Mouse (Mus musculus) mammary gland, adult 2 months (tissue): Measurements from ENCODE around the gene Nxf2. TPM values are rescaled to one million over a fixed set of nuclear protein-coding genes. Genes with fewer than 3 reads are reported as not detected.

Source experiments
- polyA plus RNA-seq: library from polyadenylated mRNA; depleted of rRNA; stranded (reverse); fragments of >200 nt; gene quantifications from 2 replicates; pipeline ENCODE4 v1.2.3, GENCODE M21; 2012; ENCODE audit warnings: low replicate concordance; rRNA removed

Nxf2 gene
- polyA plus RNA-seq: not detected in 2 replicates

DNA sequence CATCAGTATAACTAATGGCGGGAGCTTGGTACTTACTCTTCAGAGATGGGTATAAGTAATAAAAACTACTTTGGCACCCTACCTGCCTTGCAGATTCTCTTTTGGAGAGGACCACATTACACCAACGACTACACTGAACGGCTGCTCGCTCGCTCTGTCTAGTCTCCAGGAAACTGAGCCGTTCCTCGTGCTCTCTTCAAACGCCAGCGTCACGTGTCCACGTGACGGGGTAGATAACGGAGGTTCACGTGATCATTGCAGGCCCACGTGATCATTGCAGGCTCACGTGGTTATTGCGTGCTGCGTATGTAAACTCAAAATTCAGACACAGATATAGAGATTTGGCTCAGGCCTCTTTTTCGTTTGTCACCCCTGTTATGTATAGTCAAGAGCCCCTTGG, at the start of gene Nxf2:
TSS of gene Nxf2 (minus strand) at position 209 of the 400 bp plus-strand sequence.

DNA sequence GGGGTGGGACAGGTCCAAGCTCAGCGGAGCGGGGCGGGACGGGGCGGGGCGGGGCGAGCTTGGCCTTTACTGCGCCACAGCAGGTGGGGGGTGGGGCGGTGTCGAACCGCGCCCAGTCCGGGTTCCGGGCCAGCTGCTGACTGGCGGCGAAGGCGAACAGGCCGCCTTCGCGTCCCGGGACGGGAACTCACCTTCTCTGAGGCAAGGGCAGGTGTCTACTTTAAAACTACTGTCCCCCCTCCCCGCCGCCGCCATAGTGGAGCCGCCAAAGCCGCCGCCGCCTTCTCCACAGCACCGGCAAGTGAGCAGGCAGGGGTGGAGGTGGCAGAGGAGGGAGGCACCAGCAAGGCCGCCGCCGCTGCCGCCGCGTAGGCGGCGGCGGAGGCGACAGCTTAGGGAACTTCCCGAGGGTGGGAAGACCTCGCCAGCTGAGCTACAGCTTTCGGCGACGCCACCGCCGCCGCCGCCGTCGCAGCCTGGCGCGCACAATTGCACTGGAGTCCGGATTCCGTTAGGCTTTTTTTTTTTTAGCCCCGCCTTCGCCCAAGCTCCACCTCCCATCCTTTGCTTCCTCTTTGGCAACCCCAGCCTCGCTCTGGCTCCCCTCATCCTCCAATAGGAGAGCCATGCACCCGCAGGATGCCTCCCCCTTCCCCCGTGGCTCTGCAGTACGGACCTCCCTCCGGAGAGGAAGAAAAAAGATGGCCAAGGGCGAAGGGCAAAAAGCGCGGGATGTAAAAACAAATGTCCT, 44.3 kb upstream of the Nxf2 start, which contains the start of gene Zmat1:
TSS of gene Zmat1 (minus strand) at position 490 of the 751 bp plus-strand sequence.

Other genes with a start within 250 kb of the Nxf2 start
- 1.2 and 3.3 TPM in 2 replicates for gene Armcx1, start 246.8 kb downstream of the Nxf2 start, polyA plus RNA-seq
- gene Armcx6, start 213.3 kb downstream of the Nxf2 start, polyA plus RNA-seq: 1.1 and 1.4 TPM in 2 replicates
- 3.1 and 8.8 TPM in 2 replicates for gene Armcx3, start 208.2 kb downstream of the Nxf2 start, polyA plus RNA-seq
- gene Armcx2, start 155.5 kb downstream of the Nxf2 start, polyA plus RNA-seq: 15.5 and 18.9 TPM in 2 replicates
- 0.22 and 0.67 TPM in 2 replicates for gene Zmat1, start 44.5 kb upstream of the Nxf2 start, polyA plus RNA-seq
- gene Gm15023, start 212.9 kb upstream of the Nxf2 start, polyA plus RNA-seq: not detected in 2 replicates
- not detected in 2 replicates for gene Tceal6, start 245.9 kb upstream of the Nxf2 start, polyA plus RNA-seq